Mouse (Mus musculus): ENCODE data around the gene Ror1.
A peak's percentile ranks its signal among the peaks of the same experiment; 100 is the strongest.

Ror1 gene

DNA sequence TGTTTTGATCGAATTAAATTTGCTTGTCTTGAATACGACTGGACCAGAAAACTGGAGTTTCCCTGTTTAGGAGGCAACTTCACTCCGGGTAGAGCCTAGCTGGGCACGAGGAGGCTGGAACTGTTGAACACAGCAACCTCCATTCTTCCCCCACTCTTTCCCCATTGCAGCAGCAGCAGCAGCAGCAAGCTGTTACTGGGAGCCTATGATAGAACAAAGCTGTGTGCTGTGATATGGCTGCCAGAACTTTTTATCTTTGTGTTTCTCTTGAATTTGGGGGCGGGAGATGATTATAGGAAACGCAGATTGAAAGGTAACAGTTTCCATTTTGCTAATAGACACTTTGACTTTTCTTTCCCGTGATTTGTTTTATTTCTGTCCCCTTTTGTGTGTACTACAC is 70.2 kb downstream of the Ror1 start:
- DNase-seq, result no peak

DNA sequence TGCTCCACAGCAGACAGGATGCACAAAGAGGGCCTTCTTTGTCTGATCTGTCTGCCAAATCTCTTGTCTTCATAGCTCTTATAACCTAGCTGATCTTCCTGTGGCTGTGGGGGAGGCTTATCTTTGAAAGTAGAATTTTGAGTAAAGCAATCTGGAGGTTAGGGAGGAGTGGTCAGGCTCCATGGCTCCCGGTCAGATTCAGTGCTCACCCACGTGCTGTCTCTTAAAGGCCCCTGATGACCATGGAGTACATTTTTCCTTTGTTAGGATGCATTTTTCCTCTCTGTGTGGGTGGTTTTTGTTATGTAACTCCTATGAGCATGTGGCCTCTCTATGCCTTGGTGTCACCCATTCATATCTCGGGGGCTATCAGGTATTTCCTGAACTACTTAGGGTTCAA is 71.3 kb downstream of the Ror1 start:
- DNase-seq, result no peak

DNA sequence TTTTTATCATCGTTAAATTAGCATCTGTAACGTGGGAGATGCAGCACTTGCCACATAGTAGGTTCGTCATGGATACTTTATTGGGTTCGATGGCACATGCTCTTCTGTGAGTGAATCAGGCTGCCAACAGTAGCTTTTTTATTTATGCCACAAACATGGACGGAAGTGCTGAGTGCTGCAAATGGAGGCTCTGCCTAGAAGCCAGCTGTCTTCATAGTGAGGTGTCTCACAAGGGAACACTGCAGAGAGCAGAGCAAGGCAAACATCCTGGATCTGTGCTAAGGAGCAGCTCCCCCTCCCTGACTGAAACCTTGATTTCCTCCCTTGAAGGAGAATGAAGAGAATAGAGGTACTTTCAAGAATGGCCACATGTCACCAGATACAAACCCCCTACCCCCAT is 74.1 kb downstream of the Ror1 start:
- no peak for DNase-seq

DNA sequence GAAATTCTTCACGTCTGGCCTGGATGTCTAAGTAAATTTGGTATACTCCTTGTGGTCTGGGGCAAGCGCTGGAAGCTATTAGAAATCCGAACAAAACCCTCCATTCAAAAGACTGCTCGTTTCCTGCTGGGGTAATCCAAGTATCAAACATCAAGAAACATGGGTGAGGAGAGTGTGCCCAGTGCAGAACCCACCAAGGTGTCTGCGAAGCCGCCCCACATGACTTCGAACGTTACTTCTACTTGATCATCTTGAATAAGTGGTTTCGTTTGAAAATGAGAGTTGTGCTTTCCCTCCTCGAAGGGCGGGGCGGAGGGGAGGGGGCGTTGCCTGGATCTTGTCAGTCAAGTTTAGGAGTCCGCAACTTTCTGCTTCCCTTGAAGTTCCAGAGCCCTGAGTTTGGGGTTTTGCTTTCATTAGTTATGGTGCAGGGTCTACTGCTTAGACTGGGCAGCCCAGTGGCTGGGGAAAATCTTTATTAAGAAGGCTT is 74.6 kb downstream of the Ror1 start:
- DNase-seq, result peak in 1 of 2 experiments; percentile 20

DNA sequence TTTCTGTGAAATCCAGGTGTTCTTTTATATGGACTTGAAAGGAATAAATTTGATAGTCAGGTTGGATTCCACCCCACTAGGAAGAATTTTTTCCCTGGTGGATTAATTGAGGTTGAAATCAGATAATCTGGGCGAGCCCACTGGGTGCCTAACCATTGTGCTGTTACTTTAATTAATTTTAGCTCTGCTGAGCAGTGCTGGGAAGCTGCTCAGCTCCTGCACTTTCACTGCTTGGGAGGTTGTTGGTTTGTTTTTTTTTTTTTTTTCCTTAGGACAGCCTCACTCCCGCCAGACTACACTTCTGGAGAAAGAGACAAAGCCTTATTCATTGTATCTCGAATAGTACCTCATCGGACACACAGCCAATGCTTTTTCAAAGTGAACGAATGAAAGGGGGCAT is 75.2 kb downstream of the Ror1 start:
- no peak for DNase-seq

DNA sequence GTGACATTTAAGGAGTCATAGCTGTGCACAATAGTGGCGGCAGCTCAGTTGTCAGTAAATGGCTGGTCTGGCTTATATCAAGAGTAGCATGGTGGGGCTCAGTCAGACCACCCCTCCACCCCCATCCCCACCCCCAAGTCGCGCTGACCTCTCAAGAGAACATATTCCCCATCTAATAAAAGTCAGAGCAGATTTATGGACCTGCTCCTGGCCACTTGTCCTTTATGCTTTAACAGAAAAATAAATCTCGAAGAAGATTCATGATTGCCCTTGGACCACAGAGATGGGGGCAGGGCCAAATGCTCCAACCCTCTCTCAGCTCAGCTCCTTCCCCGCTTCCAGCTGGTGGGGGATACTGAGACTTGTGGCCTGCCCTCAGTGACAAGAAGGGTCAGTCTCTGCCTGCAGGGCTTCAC is 75.9 kb downstream of the Ror1 start:
- peak in 1 of 2 experiments; percentile 17 for DNase-seq

DNA sequence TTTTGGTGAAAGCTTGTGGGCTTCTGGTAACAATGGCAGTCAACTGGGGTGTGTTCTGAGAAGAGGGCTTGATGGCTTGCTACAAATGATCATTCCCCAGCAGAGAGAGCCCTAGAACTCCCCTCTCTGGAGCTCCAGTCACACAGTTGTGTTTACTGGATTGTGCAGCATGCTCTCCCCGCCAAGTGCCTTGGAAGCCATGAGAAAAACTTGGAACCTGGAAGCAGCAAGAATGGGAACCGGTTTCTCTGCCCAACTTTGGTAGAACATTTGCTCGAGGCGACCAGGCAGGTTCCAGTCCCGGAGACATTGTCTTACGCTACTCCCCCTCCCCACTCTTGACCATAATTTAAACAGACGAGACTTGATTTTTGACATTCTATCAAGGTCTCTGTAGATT is 80.0 kb downstream of the Ror1 start:
- no peak for DNase-seq

DNA sequence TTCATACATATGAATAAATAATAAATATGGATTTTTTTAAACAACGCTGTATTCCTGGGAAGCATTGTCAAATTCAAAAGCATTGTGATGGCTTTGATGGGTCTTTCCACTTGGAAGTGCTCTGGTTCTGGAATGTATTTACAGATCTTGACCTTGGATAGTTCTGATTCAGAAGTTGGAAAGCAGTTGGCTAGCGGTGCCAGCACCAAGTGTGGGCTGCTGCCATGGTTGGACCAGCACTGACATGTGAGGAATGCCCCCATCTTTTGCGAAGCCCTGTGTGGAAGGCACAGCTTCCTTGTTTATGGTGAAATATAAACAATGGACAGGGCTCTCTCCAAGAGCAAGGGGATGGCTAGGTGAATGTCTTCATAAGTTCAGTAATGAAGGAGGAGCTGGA is 82.7 kb downstream of the Ror1 start:
- DNase-seq, result no peak

DNA sequence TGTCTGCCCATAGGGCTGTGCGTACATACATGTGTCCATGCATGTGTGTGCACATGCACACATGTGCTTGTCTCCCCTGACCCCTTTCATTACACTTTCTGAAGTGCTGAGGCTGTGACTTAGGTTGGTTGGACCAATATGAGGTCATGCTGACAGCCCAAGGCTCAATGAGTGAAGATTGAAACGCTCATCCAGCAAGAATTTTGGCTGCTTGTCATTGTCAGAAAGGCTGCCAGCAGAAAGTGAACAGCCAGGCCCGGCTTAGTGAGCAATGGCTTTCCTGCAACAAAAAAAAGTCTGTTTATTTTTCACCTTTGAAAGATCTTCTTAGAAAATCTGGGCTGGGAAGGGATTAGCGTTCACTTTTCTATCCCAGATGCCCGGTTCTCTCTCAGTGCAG is 86.1 kb downstream of the Ror1 start:
- DNase-seq, result peak in 1 of 2 experiments; percentile 48

DNA sequence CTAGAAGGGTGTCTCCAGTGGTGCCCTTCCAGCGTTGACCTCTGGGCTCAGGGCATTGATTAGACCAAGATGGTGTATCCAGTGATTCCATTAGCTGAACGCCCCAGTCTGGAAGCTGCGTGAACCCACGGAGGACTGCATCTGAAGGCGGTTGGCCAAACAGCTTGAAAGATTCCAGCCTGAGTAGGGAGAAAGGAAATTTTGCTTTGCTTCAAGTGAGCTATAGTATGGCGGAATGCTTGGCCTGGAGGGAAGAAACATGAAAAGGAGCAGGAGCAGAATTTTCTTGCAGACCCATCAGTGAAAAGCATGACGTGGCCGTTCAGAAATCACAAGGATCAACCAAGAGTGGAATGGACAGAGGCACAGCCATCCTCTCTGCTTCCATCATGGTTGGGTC is 91.2 kb downstream of the Ror1 start:
- DNase-seq, result no peak

DNA sequence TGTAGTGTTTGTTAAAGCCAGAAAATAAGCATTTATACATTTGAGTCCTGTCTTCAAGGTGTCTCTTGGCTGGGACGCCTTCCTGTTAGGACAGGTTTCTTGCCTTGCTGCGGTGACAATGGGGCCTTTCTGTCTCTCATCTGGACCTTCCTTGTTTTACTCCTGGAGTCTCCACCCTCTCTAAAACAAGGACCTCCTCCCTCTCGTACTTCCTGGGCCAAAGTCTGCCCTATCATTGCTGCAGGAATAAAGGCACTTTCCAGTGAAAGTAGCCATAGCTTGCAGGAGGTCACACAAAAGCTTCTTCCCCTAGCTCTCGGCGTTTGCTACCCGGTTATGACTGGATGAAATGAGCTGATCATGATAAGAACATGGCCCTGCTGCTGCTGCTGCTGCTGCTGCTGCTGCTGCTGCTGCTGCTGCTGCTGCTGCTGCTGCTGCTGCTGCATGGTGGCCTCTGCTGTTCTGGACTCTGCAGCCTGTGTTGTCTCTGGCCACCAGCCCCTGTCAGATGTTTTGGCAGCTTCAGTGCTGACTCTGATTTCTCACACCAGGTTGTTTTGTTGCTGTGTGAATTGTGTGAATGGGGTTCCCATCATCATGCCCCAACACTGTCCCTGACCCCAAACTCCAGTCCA is 92.1 kb downstream of the Ror1 start:
- peak; percentile 15 to 35 for DNase-seq

DNA sequence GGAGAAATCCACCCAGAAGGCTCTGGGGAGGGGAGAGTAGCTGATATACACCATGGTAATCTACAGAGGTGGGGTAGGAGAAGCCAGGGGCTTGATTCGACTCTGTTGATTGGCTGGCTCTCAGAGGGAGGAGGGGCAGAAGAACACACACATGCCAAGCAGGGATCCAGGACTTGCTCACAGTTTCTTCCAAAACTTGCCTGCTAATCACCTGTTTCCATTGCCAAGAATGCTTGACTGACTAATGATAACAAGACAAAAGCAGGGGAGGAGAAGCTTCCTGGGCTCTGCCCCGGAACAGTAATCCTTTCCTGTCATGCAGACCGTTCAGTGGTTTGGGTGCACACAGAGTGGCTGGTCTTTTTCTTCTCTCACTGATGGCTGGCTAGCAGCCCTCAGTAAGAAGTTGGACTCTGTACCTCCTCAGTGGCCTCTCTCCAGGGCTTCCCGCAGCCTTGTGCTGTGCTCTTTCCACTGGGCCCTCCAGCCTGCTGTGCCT is 92.7 kb downstream of the Ror1 start:
- DNase-seq, result peak; percentile 71 to 74

DNA sequence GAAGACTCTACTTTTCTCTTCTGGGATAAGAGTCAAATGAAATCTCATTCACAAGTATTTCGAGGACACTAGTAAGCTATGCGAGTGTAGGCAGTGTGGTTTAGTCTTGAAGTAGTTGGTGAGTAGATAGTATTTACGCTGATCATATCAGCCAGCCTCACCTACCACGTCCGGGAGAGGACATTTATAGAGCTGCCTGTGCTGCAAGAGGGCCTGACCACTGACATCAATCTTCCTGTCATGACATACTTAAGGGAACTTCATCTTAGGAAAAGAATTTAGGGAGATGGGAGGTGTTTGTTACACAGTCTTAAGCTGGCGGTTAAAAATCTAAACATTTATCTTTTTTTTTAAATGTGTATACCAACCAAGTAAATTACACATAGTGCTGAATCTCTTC is 95.9 kb downstream of the Ror1 start:
- no peak for DNase-seq

DNA sequence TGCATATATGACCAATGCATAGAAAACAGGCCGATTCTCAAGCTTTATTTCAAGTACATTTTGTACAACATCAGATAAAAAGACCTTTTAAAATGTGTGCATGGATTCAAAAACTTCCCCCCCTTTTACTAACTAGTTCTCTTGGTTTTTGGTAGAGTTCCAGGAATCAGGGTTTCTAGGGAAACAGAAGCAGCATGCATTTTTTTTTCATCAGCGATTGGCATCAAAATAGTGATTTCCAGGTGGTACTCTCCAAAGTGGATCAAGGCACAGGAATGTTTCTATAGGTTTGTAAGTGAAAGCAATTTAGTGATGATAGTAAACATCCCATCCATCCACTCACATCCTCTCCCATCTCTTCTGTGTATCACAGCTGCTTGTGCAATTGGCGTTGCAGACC is 98.5 kb downstream of the Ror1 start:
- no peak for DNase-seq

DNA sequence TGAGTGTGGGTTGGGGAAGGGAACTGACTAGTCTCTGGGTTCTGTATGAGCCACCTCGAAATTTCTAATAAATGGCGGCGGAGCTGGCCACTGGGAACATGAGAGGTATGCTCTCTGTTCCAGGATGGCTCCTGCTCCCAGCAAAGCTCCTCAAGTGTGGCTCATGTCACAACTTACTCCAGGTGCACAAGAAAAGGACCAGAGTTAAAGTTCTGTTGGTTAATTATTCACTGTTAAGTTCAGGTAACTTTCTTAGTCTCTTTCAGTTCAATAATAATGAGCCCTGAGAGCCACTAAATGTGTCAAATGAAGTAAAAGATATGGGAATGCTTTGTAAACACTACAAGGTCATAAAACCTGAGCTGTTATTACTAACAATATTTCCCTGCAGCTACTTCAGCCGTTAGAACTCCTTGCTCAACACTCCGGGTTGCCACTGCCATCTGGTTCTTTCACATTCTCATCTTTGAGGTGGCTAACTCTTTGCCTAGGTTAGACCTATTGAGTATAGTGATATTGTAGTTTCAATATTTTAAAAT is 100.7 kb downstream of the Ror1 start:
- no peak for DNase-seq

DNA sequence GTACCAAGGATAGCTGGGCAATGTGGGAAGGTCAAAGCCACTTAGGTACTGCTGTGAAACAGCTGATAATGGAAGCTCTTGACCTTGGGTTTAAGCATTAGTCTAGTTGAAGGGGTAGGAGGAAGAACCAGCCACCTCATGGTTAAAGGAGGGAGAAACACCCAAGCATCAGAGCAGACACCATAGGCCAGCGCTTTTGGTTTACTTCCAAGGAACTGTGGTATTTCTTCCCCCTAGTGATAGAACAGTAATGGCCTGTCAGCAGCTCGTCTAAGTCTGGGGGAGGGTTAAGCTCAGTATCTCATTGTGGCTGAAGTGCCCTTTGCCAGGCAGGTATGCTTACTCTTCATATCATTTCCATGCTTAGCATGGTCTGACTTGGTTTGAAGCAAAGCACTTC is 102.7 kb downstream of the Ror1 start:
- DNase-seq, result no peak

DNA sequence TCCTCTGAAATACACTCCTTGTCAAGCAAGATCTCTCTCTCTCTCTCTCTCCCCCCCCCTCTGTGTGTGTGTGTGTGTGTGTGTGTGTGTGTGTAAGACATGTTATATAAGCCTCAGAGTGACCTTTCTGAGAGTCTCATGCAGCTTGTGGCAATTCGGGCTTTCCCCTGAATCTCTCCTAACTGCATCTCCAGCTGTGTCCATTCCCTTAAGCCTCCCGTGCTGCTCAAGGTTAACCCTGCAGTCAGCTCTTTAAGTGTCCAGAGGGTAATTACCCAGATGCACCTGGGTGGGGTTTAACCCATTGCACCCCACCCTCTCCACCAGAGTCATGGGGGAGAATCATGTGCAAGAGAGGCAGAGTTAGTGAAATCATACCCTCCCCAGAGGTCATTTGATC is 105.7 kb downstream of the Ror1 start:
- no peak for DNase-seq

DNA sequence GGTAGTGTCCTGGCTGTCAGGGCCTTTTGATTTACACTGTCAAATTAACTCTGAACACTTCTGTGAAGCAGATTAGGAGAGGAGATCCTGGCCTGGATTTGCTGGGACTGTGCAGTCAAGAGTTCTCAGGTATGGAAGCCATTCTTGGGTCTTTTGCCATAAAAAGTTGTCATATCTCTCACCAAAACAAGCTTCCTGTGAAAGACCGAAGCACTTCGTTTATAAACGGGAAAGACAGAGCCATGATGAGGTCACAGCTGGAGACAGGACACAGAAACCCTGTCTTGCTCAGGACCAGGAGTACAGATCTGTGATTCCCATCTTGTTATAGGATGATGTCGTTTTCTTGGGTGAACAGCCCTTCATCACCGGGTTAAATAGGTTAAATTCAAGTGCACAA is 107.5 kb downstream of the Ror1 start:
- no peak for DNase-seq

DNA sequence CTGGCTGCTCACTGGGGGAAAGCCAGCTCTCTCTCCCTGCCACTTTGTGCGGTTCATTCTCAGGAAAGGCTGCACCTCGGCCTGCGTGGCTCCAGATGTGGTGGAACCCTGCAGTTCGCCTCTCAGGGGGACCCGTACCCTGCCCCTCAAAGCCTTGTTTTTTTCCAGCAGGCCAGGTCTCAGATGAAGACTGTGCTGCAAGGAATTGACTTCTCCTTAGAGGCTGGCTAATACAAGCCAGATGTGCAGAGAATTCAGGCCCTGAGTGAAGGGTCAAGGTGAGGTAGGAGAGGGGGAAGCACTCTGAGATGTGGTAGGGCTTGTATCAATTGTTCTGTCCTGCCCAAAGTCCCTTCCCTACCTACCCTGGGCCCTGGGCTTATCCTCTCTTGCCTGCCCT is 108.1 kb downstream of the Ror1 start:
- no peak for DNase-seq

DNA sequence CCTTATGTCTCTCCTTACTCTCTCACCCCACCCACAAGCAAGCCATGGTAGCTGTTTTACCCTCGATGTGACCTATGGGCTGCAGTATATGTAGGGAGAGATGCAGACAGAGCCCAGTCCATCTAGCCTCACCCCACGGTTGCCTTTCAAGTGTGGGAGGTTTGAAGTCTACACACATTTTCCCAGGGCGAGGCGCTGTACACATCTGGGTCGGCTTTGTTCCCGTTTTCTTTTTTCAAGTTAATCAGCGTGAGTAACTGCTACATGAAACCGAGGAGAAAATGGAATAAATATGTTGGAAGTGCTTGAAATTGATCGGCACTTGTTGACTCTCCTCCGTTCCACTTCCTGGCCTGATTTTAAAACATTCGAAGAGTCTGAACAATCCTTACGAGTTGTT is 108.8 kb downstream of the Ror1 start:
- no peak for DNase-seq

DNA sequence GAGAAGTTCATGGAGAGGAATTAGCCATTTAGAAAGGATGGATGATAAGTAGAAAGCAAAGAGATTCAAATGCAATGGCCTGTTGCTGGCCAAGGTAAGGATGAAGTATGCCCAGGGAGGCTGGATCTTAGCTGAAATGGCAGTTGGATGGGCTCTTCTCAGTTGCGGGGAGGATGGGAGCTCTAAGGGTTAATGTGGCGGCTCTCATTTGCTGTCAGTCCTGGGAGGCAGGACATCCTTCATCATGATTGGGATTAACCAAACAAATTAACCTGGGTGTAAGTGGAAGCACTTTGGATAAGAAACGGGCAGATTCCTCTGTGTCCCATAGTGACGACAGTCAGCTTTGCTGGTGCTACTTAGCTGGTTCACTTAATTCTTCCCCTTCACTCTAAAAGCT is 112.5 kb downstream of the Ror1 start:
- no peak for DNase-seq

DNA sequence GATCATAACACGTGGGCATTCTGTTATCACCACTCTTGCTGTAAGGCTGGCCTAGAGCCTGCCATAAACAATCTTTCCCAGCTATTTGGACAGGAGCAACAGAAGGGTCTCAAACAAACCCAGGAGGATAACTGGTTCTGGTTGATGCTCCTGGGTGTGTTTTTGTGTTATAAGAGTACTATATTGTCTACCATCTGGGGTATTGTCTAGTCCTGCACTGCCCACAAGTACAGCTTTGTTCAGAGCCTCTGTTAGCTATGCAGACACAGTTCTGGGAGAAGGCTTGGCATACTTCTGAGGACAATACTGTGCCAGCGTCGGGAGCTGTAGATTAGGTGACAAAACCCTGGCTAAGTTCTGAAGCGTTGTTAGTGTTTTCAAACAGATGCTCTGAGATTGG is 113.5 kb downstream of the Ror1 start:
- DNase-seq, result no peak

DNA sequence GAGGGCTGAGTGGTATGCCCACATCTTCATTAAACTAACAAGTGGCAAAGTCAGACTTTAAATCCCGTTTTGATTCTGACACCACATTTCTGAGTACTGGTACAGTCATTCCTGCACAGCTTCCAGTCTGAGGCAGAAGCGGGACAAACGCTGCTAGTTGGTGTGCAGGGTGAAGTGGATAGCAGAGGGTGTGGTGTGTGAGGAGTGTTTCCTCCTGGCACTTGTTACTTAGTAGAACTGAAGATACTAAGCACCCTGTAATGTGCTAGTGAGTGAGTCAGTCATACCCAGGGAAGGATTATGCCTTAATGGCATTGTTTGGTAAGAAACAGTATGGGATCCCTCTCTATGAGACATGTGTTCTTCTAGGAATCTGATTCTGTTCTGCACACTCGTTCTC is 115.7 kb downstream of the Ror1 start:
- no peak for DNase-seq

DNA sequence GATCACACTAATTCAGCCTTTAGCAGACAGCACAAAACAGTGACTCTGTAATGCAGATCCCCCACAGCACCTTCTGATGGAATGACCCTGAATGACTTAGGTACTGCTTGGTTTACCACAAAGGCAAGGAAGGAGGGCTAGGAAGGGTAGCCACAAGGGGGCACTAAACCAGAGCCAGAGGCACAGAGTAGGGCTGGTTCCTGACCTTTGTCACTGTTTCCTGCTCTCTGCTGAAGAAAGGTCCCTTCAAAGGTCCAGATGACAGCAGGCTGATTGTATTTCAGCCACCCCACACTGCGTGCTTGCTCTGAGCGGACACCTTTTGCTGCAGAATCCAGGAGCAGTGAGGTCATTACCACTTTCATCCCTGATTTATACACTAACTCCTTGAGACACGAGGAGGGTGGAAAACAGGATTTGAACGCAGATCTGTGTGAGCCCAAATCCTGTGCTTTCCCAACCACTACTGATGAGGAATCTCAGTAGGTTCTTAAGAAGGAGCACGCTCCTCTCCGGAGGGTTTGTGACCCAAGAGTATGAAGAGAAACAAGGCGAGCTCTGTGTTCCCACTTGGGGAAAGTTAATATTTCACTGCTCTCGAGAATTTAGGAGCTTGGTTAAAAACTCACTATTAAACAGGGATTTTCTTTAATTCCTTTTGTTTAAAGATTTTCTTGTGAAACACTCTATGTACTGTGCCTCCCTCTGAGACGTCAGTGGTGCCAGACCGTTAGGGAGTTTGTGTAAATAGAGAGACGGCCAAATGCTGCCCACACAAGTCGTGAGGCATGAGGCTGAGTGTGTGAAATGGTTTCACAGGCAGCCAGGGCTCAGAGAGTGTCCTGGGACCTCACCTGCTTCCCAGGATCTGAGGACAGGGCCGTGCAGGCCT is 119.0 kb downstream of the Ror1 start:
- DNase-seq, result peak; percentile 52 to 76

Measured in kidney, postnatal 36 days (tissue).